Mouse (Mus musculus) forebrain, embryonic 15.5 days (tissue): ENCODE measurements at regions not wholly inside any gene's neighbourhood (a gene's known extent, or its start where the extent isn't known, plus 50 kb on each side); places are given as distances from the start of the nearest gene placed in this dataset.
A peak's percentile ranks its signal among the peaks of the same experiment; 100 is the strongest.

Experiments
- ATAC-seq: fragments of 200-750 bp; cut with Nextera tagmentation; replicated peaks from 2 replicates; pipeline ENCODE4 v1.8.0; 2017; ENCODE audit warnings: mild to moderate bottlenecking, moderate TSS enrichment, moderate library complexity
- H3K27ac ChIP-seq: fragments of 300-500 bp; sonication (generic); replicated peaks from 2 replicates; pipeline ENCODE4 v1.5.1; 2015; ENCODE audit warnings: mild to moderate bottlenecking, inconsistent platforms
- H3K27me3 ChIP-seq: fragments of 300-500 bp; sonication (generic); 2 replicates; pipeline ENCODE4 v1.6.1; 2015; ENCODE audit warnings: inconsistent platforms
- H3K36me3 ChIP-seq: fragments of 300-500 bp; sonication (generic); 2 replicates; pipeline ENCODE4 v1.6.1; 2015; ENCODE audit warnings: mild to moderate bottlenecking, inconsistent platforms
- H3K4me1 ChIP-seq: fragments of 300-500 bp; sonication (generic); 2 replicates; pipeline ENCODE4 v1.6.1; 2015; ENCODE audit warnings: inconsistent platforms
- H3K4me2 ChIP-seq: fragments of 300-500 bp; sonication (generic); replicated peaks from 2 replicates; pipeline ENCODE4 v1.6.1; 2015; ENCODE audit warnings: mild to moderate bottlenecking, inconsistent platforms
- H3K4me3 ChIP-seq: fragments of 300-500 bp; sonication (generic); 2 replicates; pipeline ENCODE4 v1.5.1; 2015; ENCODE audit warnings: mild to moderate bottlenecking, inconsistent platforms
- H3K9ac ChIP-seq: fragments of 300-500 bp; sonication (generic); replicated peaks from 2 replicates; pipeline ENCODE4 v1.6.1; 2015; ENCODE audit warnings: mild to moderate bottlenecking, inconsistent platforms
- H3K9me3 ChIP-seq: fragments of 300-500 bp; sonication (generic); 2 replicates; pipeline ENCODE4 v1.6.1; 2016; ENCODE audit warnings: inconsistent platforms
- WGBS: fragments of 180-500 bp; shearing (Covaris S2); methylation state at CpG from one replicate; pipeline ENCODE4 v1.1.7; 2015; ENCODE audit warnings: mixed read lengths; 5-methylcytosine and 5-hydroxymethylcytosine counted together

DNA sequence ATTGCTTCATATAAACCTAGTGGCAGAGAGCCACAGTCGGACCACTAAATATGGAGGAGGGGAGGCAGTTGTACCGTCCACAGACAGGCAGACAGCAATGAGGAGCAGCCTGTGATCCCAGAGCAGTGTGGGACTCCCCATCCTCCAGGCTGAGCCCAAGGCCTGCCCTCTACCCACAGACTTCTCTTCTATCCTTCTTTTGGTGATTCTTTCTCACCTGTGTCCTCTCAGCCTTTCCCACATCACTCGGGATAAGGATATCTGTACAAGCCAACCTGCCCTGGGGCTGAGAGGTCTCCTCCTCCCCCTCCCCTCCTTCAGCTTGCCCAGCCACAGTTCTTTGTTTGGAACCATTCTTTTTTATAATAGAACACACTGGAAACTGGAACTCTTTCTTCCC lies 158.8 kb upstream of the 1700066M21Rik start:
- WGBS, result 3% methylated on average over 3 of the region's 3 CpGs
- ATAC-seq, result peak; percentile 77
- Histone ChIP-seq H3K4me3 (no peak overlapping the region), H3K36me3 (no peaks in the 10 kb centered on the region), H3K4me1 (peaks cover 37% of the 10 kb centered on the region), H3K4me2 (no peak overlapping the region), H3K9me3 (no peaks in the 10 kb centered on the region), H3K9ac (0 out of 2 replicates have a peak overlapping the region, but pooled peaks have one; percentile 10), H3K27ac (peak overlapping the region; percentile 76), H3K27me3 (no peaks in the 10 kb centered on the region)

- Histone ChIP-seq H3K36me3 (no peaks in the 10 kb centered on the region), H3K4me3 (no peak overlapping the region), H3K9me3 (no peaks in the 10 kb centered on the region), H3K4me2 (peak overlapping the region; percentile 18), H3K27me3 (no peaks in the 10 kb centered on the region), H3K27ac (peak overlapping the region; percentile 80), H3K9ac (no peak overlapping the region), H3K4me1 (peaks cover 12% of the 10 kb centered on the region)
- peak; percentile 90 for ATAC-seq
- WGBS, result 33% methylated on average over 10 of the region's 10 CpGs
Measured at GRCm38 (mm10) chr1:57224425-57225104, 152.9 kb upstream of the 1700066M21Rik start.

DNA sequence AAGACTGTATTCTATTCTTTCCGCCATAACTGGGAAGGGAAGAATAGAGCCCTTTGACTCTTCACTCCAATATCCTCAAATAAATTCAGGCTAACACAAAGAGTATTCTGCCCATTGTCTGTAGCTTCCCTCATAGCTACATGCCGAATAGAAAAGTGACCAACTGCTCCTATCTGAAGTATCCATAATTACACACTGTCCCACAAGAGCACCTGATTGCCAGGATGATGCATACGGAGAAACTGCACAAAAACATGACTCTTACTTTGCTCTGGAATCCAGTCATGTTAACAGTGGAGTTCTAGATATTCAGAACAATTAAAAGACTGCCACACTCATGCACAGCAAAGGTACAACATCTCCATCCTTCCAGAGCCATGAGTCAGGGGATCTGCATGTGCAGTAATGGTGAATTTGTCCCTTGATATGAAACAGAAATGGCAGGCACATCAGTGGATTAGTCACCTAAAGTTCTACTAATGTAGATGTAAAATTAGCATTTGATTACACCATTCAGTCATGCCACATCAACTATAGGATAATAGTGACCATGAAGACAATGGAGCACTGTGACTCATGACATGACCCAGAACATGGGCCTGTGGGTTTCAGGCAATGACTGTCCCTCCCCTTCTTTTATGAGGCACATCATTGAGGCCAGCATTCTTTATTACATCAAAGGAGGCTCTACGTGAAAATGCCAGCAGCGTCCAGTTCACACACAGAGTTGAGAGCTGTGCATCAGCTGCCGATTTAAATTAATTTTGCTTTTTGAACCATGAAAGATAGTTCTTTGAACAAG lies 133.6 kb upstream of the 1700066M21Rik start:
- no peaks in the 10 kb centered on the region for H3K9me3 ChIP-seq
- H3K27ac ChIP-seq, result no peak overlapping the region
- no peak overlapping the region for H3K4me2 ChIP-seq
- no peaks in the 10 kb centered on the region for H3K36me3 ChIP-seq
- no peaks in the 10 kb centered on the region for H3K4me1 ChIP-seq
- no peak overlapping the region for H3K4me3 ChIP-seq
- H3K9ac ChIP-seq, result no peak overlapping the region
- H3K27me3 ChIP-seq, result no peaks in the 10 kb centered on the region
- no peak for ATAC-seq
- WGBS, result 37% methylated on average over 6 of the region's 6 CpGs

- Histone ChIP-seq H3K4me2 (no peak overlapping the region), H3K9ac (no peak overlapping the region), H3K36me3 (no peaks in the 10 kb centered on the region), H3K27me3 (no peaks in the 10 kb centered on the region), H3K4me1 (peaks cover 6% of the 10 kb centered on the region), H3K27ac (no peak overlapping the region), H3K9me3 (no peaks in the 10 kb centered on the region), H3K4me3 (no peak overlapping the region)
- 61% methylated on average over 7 of the region's 7 CpGs for WGBS
- no peak for ATAC-seq
Measured at GRCm38 (mm10) chr1:57259626-57260025, 117.8 kb upstream of the 1700066M21Rik start.

GRCm38 (mm10) chr1:57265012-57265760 lies 112.2 kb upstream of the 1700066M21Rik start:
- Histone ChIP-seq H3K9me3 (no peaks in the 10 kb centered on the region), H3K36me3 (no peaks in the 10 kb centered on the region), H3K4me1 (peaks cover 29% of the 10 kb centered on the region), H3K9ac (no peak overlapping the region), H3K27ac (peak overlapping the region; percentile 73), H3K27me3 (no peaks in the 10 kb centered on the region), H3K4me2 (peak overlapping the region; percentile 22), H3K4me3 (no peak overlapping the region)
- ATAC-seq, result peak; percentile 57
- WGBS, result 28% methylated on average over 12 of the region's 12 CpGs

GRCm38 (mm10) chr1:57266695-57267094 lies 110.7 kb upstream of the 1700066M21Rik start:
- no peak overlapping the region for H3K4me2 ChIP-seq
- no peaks in the 10 kb centered on the region for H3K36me3 ChIP-seq
- WGBS, result 16% methylated on average over 4 of the region's 4 CpGs
- H3K9ac ChIP-seq, result no peak overlapping the region
- H3K27me3 ChIP-seq, result no peaks in the 10 kb centered on the region
- peak overlapping the region; percentile 73 for H3K27ac ChIP-seq
- ATAC-seq, result peak; percentile 59
- H3K4me3 ChIP-seq, result no peak overlapping the region
- no peaks in the 10 kb centered on the region for H3K9me3 ChIP-seq
- H3K4me1 ChIP-seq, result peaks cover 29% of the 10 kb centered on the region

GRCm38 (mm10) chr1:57267851-57268250 lies 109.6 kb upstream of the 1700066M21Rik start:
- no peak overlapping the region for H3K4me2 ChIP-seq
- ATAC-seq, result no peak
- H3K27me3 ChIP-seq, result no peaks in the 10 kb centered on the region
- peaks cover 29% of the 10 kb centered on the region for H3K4me1 ChIP-seq
- H3K27ac ChIP-seq, result 0 out of 2 replicates have a peak overlapping the region, but pooled peaks have one; percentile 43
- 50% methylated on average over 2 of the region's 2 CpGs for WGBS
- H3K36me3 ChIP-seq, result no peaks in the 10 kb centered on the region
- no peak overlapping the region for H3K4me3 ChIP-seq
- no peak overlapping the region for H3K9ac ChIP-seq
- H3K9me3 ChIP-seq, result no peaks in the 10 kb centered on the region

- Histone ChIP-seq H3K9me3 (no peaks in the 10 kb centered on the region), H3K4me1 (peaks cover 23% of the 10 kb centered on the region), H3K4me3 (no peak overlapping the region), H3K4me2 (no peak overlapping the region), H3K27ac (no peak overlapping the region), H3K27me3 (no peaks in the 10 kb centered on the region), H3K36me3 (no peaks in the 10 kb centered on the region), H3K9ac (no peak overlapping the region)
- 47% methylated on average over 13 of the region's 13 CpGs for WGBS
- ATAC-seq, result peak; percentile 82
Measured at GRCm38 (mm10) chr1:57269679-57270354, 107.6 kb upstream of the 1700066M21Rik start.

GRCm38 (mm10) chr1:57272593-57272992 lies 104.8 kb upstream of the 1700066M21Rik start:
- Histone ChIP-seq H3K4me2 (no peak overlapping the region), H3K27me3 (no peaks in the 10 kb centered on the region), H3K4me1 (peaks cover 3% of the 10 kb centered on the region), H3K9ac (no peak overlapping the region), H3K9me3 (no peaks in the 10 kb centered on the region), H3K4me3 (no peak overlapping the region), H3K36me3 (no peaks in the 10 kb centered on the region), H3K27ac (no peak overlapping the region)
- 92% methylated on average over 5 of the region's 5 CpGs for WGBS
- no peak for ATAC-seq

GRCm38 (mm10) chr1:57281549-57281948 lies 95.9 kb upstream of the 1700066M21Rik start:
- no peaks in the 10 kb centered on the region for H3K4me1 ChIP-seq
- H3K27me3 ChIP-seq, result no peaks in the 10 kb centered on the region
- no peaks in the 10 kb centered on the region for H3K36me3 ChIP-seq
- no peak overlapping the region for H3K9ac ChIP-seq
- H3K4me2 ChIP-seq, result no peak overlapping the region
- ATAC-seq, result no peak
- H3K27ac ChIP-seq, result no peak overlapping the region
- no peaks in the 10 kb centered on the region for H3K9me3 ChIP-seq
- H3K4me3 ChIP-seq, result no peak overlapping the region
- 69% methylated on average over 3 of the region's 3 CpGs for WGBS

- Histone ChIP-seq H3K27ac (no peak overlapping the region), H3K9ac (no peak overlapping the region), H3K36me3 (no peaks in the 10 kb centered on the region), H3K4me2 (no peak overlapping the region), H3K9me3 (no peaks in the 10 kb centered on the region), H3K27me3 (no peaks in the 10 kb centered on the region), H3K4me1 (no peaks in the 10 kb centered on the region), H3K4me3 (no peak overlapping the region)
- 100% methylated on average over 1 of the region's 1 CpGs for WGBS
- no peak for ATAC-seq
Measured at GRCm38 (mm10) chr1:57296186-57296585, 81.2 kb upstream of the 1700066M21Rik start.
